Comparison of ENCODE assay signal across 20 mouse cellular contexts in the genomic region with DNA sequence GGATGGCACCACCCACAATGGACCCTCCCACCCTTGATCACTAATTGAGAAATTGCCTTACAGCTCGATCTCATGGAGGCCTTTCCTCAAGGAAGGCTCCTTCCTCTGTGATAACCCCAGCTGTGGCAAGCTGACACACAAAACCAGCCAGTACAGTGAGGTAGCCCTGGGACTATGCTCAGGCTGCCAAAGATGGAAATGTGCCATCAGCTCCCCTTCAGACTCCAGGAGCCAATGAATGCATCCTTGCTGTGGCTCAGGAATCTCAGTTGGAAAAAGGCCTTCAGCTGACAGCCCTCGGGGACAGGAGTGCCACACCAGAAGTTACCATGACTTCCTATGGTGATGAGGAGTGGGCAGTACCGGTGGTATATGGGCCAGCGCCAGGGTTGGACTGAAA. TPM values are rescaled to one million over a fixed set of nuclear protein-coding genes. Genes with fewer than 3 reads are reported as not detected.
A peak's percentile ranks its signal among the peaks of the same experiment; 100 is the strongest.
DNase-seq lines count a peak whose midpoint lies in the region; ATAC-seq lines count a peak whose summit lies in the region.
"Had no signal": no experiment of that assay in that cellular context is flagged by ENCODE, and none has a peak within 500 bp of the region (broad histone marks: within the 10 kb centered on the region; RNA-seq: fewer than 3 reads in every experiment).

No protein-coding gene starts in this region.

- H3K4me1 ChIP-seq in lung, embryonic 15.5 days, result no peaks in the 10 kb centered on the region; the same call in 1 of the 2 replicates
- H3K4me1 ChIP-seq: embryonic facial prominence, embryonic 12.5 days; forebrain, embryonic 15.5 days; heart, embryonic 15.5 days; hindbrain, embryonic 15.5 days had no signal

- 0 out of 2 replicates have a peak, but pooled peaks have one; percentile 27 for ATAC-seq in lung, embryonic 15.5 days (ENCODE audit: borderline replicate concordance, extremely low read depth, low FRiP score, low TSS enrichment)
- ATAC-seq in granulocyte monocyte progenitor cell, adult 5-6 weeks (replicated peaks; ENCODE audit: poor library complexity, severe bottlenecking), result no peak
- ATAC-seq: forebrain, embryonic 15.5 days; inflammation-experienced regulatory T-cells, adult 6 months; intestine, postnatal 0 days had no signal

- no peaks in the 10 kb centered on the region for H3K36me3 ChIP-seq in lung, embryonic 15.5 days
- H3K36me3 ChIP-seq: embryonic facial prominence, embryonic 12.5 days; forebrain, embryonic 15.5 days; heart, embryonic 15.5 days; hindbrain, embryonic 15.5 days had no signal

- intact Hi-C loops in gastrocnemius, postnatal 14 days (cut with DNase I; ENCODE audit: low total_unique reads), result loop anchor here (10.0 kb wide), 1 partner anchor 60 kb away; no protein-coding TSS in a partner anchor

- 68% methylated on average over 4 of the region's 4 CpGs for WGBS in lung, embryonic 15.5 days

- peak; percentile 54 to 57 for DNase-seq in cerebellum, postnatal 10 days
- DNase-seq in cerebellum, postnatal 4 days (ENCODE audit: low spot score in 2 of 2), result no peak
- DNase-seq in gastrocnemius, postnatal 14 days, result peak; percentile 29
- no peak for DNase-seq in gastrocnemius, postnatal 10 days
- DNase-seq in lung, postnatal 36 days, result no peak
- DNase-seq: adrenal gland, postnatal 10 days; gastrocnemius, postnatal 36 days; heart, adult 2 months; heart, postnatal 14 days had no signal

- H3K4me3 ChIP-seq in lung, embryonic 15.5 days, result no peak overlapping the region
- H3K4me3 ChIP-seq: embryonic facial prominence, embryonic 12.5 days; forebrain, embryonic 15.5 days; heart, adult 2 months; heart, embryonic 15.5 days; hindbrain, embryonic 15.5 days had no signal

- no peak overlapping the region for H3K9ac ChIP-seq in lung, embryonic 15.5 days
- H3K9ac ChIP-seq: embryonic facial prominence, embryonic 12.5 days; forebrain, embryonic 15.5 days; heart, embryonic 15.5 days; hindbrain, embryonic 15.5 days had no signal

- H3K4me2 ChIP-seq in lung, embryonic 15.5 days, result no peak overlapping the region
- H3K4me2 ChIP-seq: embryonic facial prominence, embryonic 12.5 days; forebrain, embryonic 15.5 days; heart, embryonic 11.5 days; heart, embryonic 15.5 days; hindbrain, embryonic 15.5 days had no signal

- H3K9me3 ChIP-seq in lung, embryonic 15.5 days, result no peaks in the 10 kb centered on the region
- H3K9me3 ChIP-seq: embryonic facial prominence, embryonic 12.5 days; forebrain, embryonic 15.5 days; heart, embryonic 15.5 days; hindbrain, embryonic 15.5 days had no signal

- H3K27me3 ChIP-seq in lung, embryonic 15.5 days, result no peaks in the 10 kb centered on the region
- H3K27me3 ChIP-seq: embryonic facial prominence, embryonic 12.5 days; forebrain, embryonic 15.5 days; heart, embryonic 15.5 days; hindbrain, embryonic 15.5 days had no signal

- no peak overlapping the region for H3K27ac ChIP-seq in lung, embryonic 15.5 days
- H3K27ac ChIP-seq: embryonic facial prominence, embryonic 12.5 days; forebrain, embryonic 15.5 days; heart, adult 2 months; heart, embryonic 15.5 days; hindbrain, embryonic 15.5 days had no signal

RNA-seq across cellular contexts. Expression of gene Slc16a9, which starts 9.8 kb away (rescaled TPM):
- 1 to 10 TPM; 5.9 to 6.0 TPM for total RNA-seq in gastrocnemius, postnatal 14 days (2021)
- 1 to 10 TPM; 4.9 to 5.4 TPM for total RNA-seq in gastrocnemius, postnatal 10 days (2021)
- 6.9 and 7.2 TPM in 2 replicates for polyA plus RNA-seq in lung, embryonic 15.5 days (2015; fragmentation: Nextera tagmentation; extraction: Ambion mirVana)
- 0.83 and 3.4 TPM in 2 replicates for total RNA-seq in granulocyte monocyte progenitor cell, adult 5-6 weeks (2014; fragmentation: Nextera tagmentation)
- 0.34 and 0.41 TPM in 2 replicates for total RNA-seq in granulocyte monocyte progenitor cell, adult 5-6 weeks (2017)
- total RNA-seq: MEL had no signal
- polyA plus RNA-seq: C2C12; inflammation-experienced regulatory T-cells, adult 6 months had no signal

RNA-seq across cellular contexts. Expression of gene Mrln, which starts 50.2 kb away (rescaled TPM):
- 100 to 1,000 TPM in 1 of 2 experiments, 10 to 100 TPM in 1; 97.0 to 105 TPM for total RNA-seq in gastrocnemius, postnatal 14 days (2021)
- total RNA-seq in gastrocnemius, postnatal 10 days (2021), result 100 to 1,000 TPM; 153 to 155 TPM
- polyA plus RNA-seq in lung, embryonic 15.5 days (2015; fragmentation: Nextera tagmentation; extraction: Ambion mirVana), result 0.70 TPM in 1 of 2 replicates, not detected in the other
- not detected in 2 replicates for total RNA-seq in granulocyte monocyte progenitor cell, adult 5-6 weeks (2014; fragmentation: Nextera tagmentation)
- not detected in 2 replicates for total RNA-seq in granulocyte monocyte progenitor cell, adult 5-6 weeks (2017)
- total RNA-seq: MEL had no signal
- polyA plus RNA-seq: inflammation-experienced regulatory T-cells, adult 6 months; intestine, postnatal 0 days had no signal

Comparison
In these comparisons a context has a peak if more than half of its experiments do, and no peak if none do; other contexts are left out.
1. DNase-seq: peak in cerebellum, postnatal 10 days (2 of 2) and gastrocnemius, postnatal 14 days (single experiment); none in cerebellum, postnatal 4 days (0 of 2), gastrocnemius, postnatal 10 days (single experiment) and lung, postnatal 36 days (single experiment).
2. RNA of gene Mrln, which starts 50.2 kb away (total RNA-seq): 153 to 155 TPM in gastrocnemius, postnatal 10 days and 97.0 to 105 TPM in gastrocnemius, postnatal 14 days; not detected in granulocyte monocyte progenitor cell, adult 5-6 weeks; every median in the first group is over 10 times any median in the second.